Mouse (Mus musculus) hindbrain, embryonic 15.5 days (tissue): Measurements from ENCODE around the gene Mrps12. TPM values are rescaled to one million over a fixed set of nuclear protein-coding genes. Genes with fewer than 3 reads are reported as not detected.
"Not testable (repeated sequence)": the region's sequence is repeated elsewhere in the genome, so short reads cannot be mapped to it uniquely, and the experiment has no call there.

Experiments
- ATAC-seq: fragments of 200-750 bp; cut with Nextera tagmentation; 2 replicates; pipeline ENCODE4 v1.8.0; 2017; ENCODE audit warnings: low read depth, moderate number of reproducible peaks, moderate TSS enrichment; ENCODE audit not compliant: low FRiP score
- H3K27ac ChIP-seq: fragments of 300-500 bp; sonication (generic); replicated peaks from 2 replicates; pipeline ENCODE4 v1.5.1; 2015; ENCODE audit warnings: mild to moderate bottlenecking, inconsistent platforms
- H3K27me3 ChIP-seq: fragments of 300-500 bp; sonication (generic); 2 replicates; pipeline ENCODE4 v1.6.1; 2015; ENCODE audit warnings: control low read depth, inconsistent platforms
- H3K36me3 ChIP-seq: fragments of 300-500 bp; sonication (generic); 2 replicates; pipeline ENCODE4 v1.6.1; 2015; ENCODE audit warnings: control low read depth, inconsistent platforms
- H3K4me1 ChIP-seq: fragments of 300-500 bp; sonication (generic); replicated peaks from 2 replicates; pipeline ENCODE4 v1.6.1; 2015; ENCODE audit warnings: control low read depth, inconsistent platforms
- H3K4me2 ChIP-seq: fragments of 300-500 bp; sonication (generic); 2 replicates; pipeline ENCODE4 v1.6.1; 2015; ENCODE audit warnings: moderate library complexity, mild to moderate bottlenecking, inconsistent platforms
- H3K4me3 ChIP-seq: fragments of 300-500 bp; sonication (generic); 2 replicates; pipeline ENCODE4 v1.5.1; 2015; ENCODE audit warnings: mild to moderate bottlenecking, inconsistent platforms
- H3K9ac ChIP-seq: fragments of 300-500 bp; sonication (generic); 2 replicates; pipeline ENCODE4 v1.6.1; 2015; ENCODE audit warnings: inconsistent platforms
- H3K9me3 ChIP-seq: fragments of 300-500 bp; sonication (generic); 2 replicates; pipeline ENCODE4 v1.6.1; 2016; ENCODE audit warnings: control low read depth, inconsistent platforms
- WGBS: fragments of 180-500 bp; shearing (Covaris S2); methylation state at CpG from one replicate; pipeline ENCODE4 v1.1.7; 2015; 5-methylcytosine and 5-hydroxymethylcytosine counted together
- polyA plus RNA-seq: library from polyadenylated mRNA; unstranded; fragments of >200 nt; fragmentation: Nextera tagmentation; extraction: Ambion mirVana; gene quantifications from 2 replicates; pipeline ENCODE4 v1.2.1, GENCODE M21; 2015

Mrps12 gene
- polyA plus RNA-seq, 1 experiment from 2014 or later: 113 TPM

GRCm38 (mm10) chr7:28720753-28721537 lies 20.7 kb downstream of the Mrps12 start:
- H3K36me3 ChIP-seq: no peaks in the 10 kb centered on the region
- H3K4me1 ChIP-seq: peaks cover 9% of the 10 kb centered on the region
- H3K4me3 ChIP-seq: no peak overlapping the region
- H3K27ac ChIP-seq: no peak overlapping the region
- H3K27me3 ChIP-seq: no peaks in the 10 kb centered on the region
- 66% methylated on average over 3 of the region's 3 CpGs for WGBS
- H3K9me3 ChIP-seq: no peaks in the 10 kb centered on the region
- no peak overlapping the region for H3K4me2 ChIP-seq
- no peak for ATAC-seq
- H3K9ac ChIP-seq: no peak overlapping the region

- no peak overlapping the region for H3K4me2 ChIP-seq
- peaks cover 9% of the 10 kb centered on the region for H3K4me1 ChIP-seq
- WGBS: 93% methylated on average over 2 of the region's 2 CpGs
- no peak overlapping the region for H3K4me3 ChIP-seq
- H3K36me3 ChIP-seq: no peaks in the 10 kb centered on the region
- H3K9ac ChIP-seq: no peak overlapping the region
- no peak overlapping the region for H3K27ac ChIP-seq
- ATAC-seq: no peak
- no peaks in the 10 kb centered on the region for H3K9me3 ChIP-seq
- H3K27me3 ChIP-seq: no peaks in the 10 kb centered on the region
These were observed 22.0 kb downstream of the Mrps12 start for GRCm38 (mm10) chr7:28719650-28720049.

- peaks cover 9% of the 10 kb centered on the region for H3K4me1 ChIP-seq
- H3K36me3 ChIP-seq: no peaks in the 10 kb centered on the region
- ATAC-seq: no peak
- H3K27me3 ChIP-seq: no peaks in the 10 kb centered on the region
- no peaks in the 10 kb centered on the region for H3K9me3 ChIP-seq
- H3K27ac ChIP-seq: no peak overlapping the region
- H3K4me3 ChIP-seq: no peak overlapping the region
- 65% methylated on average over 4 of the region's 4 CpGs for WGBS
- no peak overlapping the region for H3K4me2 ChIP-seq
- H3K9ac ChIP-seq: no peak overlapping the region
These were observed 22.5 kb downstream of the Mrps12 start for GRCm38 (mm10) chr7:28719159-28719558.

GRCm38 (mm10) chr7:28717726-28718125 lies 23.9 kb downstream of the Mrps12 start:
- ATAC-seq: no peak
- no peak overlapping the region for H3K4me3 ChIP-seq
- 88% methylated on average over 10 of the region's 10 CpGs for WGBS

GRCm38 (mm10) chr7:28716590-28717281 lies 24.9 kb downstream of the Mrps12 start, which contains the start of gene Fbxo17:
TSS of gene Fbxo17 (plus strand) at chr7:28716804.
- no peak within 1 kb of the TSS for H3K27ac ChIP-seq
- 3% methylated on average over 36 of the region's 36 CpGs for WGBS
- H3K4me2 ChIP-seq: peak within 1 kb of the TSS; percentile 70
- no peaks in the 10 kb centered on the region for H3K36me3 ChIP-seq
- no peaks in the 10 kb centered on the region for H3K9me3 ChIP-seq
- H3K4me3 ChIP-seq: peak within 1 kb of the TSS; percentile 36
- no peaks in the 10 kb centered on the region for H3K27me3 ChIP-seq
- peaks cover 9% of the 10 kb centered on the region for H3K4me1 ChIP-seq
- peak within 1 kb of the TSS; percentile 47 for H3K9ac ChIP-seq
- ATAC-seq: peak; percentile 76

More at GRCm38 (mm10) chr7:28717726-28718125, 23.9 kb downstream of the Mrps12 start:
- Histone ChIP-seq H3K27ac (no peak overlapping the region), H3K36me3 (no peaks in the 10 kb centered on the region), H3K27me3 (no peaks in the 10 kb centered on the region), H3K9ac (no peak overlapping the region), H3K4me1 (peaks cover 9% of the 10 kb centered on the region), H3K4me2 (no peak overlapping the region), H3K9me3 (no peaks in the 10 kb centered on the region)

GRCm38 (mm10) chr7:28715598-28715997 lies 26.0 kb downstream of the Mrps12 start:
- Histone ChIP-seq H3K4me1 (peaks cover 9% of the 10 kb centered on the region), H3K27me3 (no peaks in the 10 kb centered on the region), H3K9me3 (no peaks in the 10 kb centered on the region), H3K27ac (no peak overlapping the region), H3K4me3 (no peak overlapping the region), H3K4me2 (no peak overlapping the region), H3K9ac (no peak overlapping the region), H3K36me3 (no peaks in the 10 kb centered on the region)
- 97% methylated on average over 2 of the region's 2 CpGs for WGBS
- ATAC-seq: no peak

GRCm38 (mm10) chr7:28714667-28715066 lies 27.0 kb downstream of the Mrps12 start:
- 85% methylated on average over 5 of the region's 5 CpGs for WGBS
- Histone ChIP-seq H3K36me3 (no peaks in the 10 kb centered on the region), H3K4me1 (peaks cover 9% of the 10 kb centered on the region), H3K27me3 (no peaks in the 10 kb centered on the region), H3K9ac (no peak overlapping the region), H3K9me3 (no peaks in the 10 kb centered on the region), H3K27ac (no peak overlapping the region), H3K4me3 (no peak overlapping the region), H3K4me2 (no peak overlapping the region)
- no peak for ATAC-seq

GRCm38 (mm10) chr7:28710962-28711361 lies 30.7 kb downstream of the Mrps12 start:
- Histone ChIP-seq H3K4me1 (no peaks in the 10 kb centered on the region), H3K4me2 (no peak overlapping the region), H3K9ac (no peak overlapping the region), H3K36me3 (no peaks in the 10 kb centered on the region), H3K27ac (no peak overlapping the region), H3K9me3 (no peaks in the 10 kb centered on the region), H3K4me3 (no peak overlapping the region), H3K27me3 (no peaks in the 10 kb centered on the region)
- WGBS: 66% methylated on average over 3 of the region's 3 CpGs
- ATAC-seq: no peak

GRCm38 (mm10) chr7:28709454-28709853 lies 32.2 kb downstream of the Mrps12 start:
- ATAC-seq: no peak
- Histone ChIP-seq H3K36me3 (no peaks in the 10 kb centered on the region), H3K9ac (no peak overlapping the region), H3K4me1 (no peaks in the 10 kb centered on the region), H3K4me2 (no peak overlapping the region), H3K4me3 (no peak overlapping the region), H3K9me3 (no peaks in the 10 kb centered on the region), H3K27ac (no peak overlapping the region), H3K27me3 (no peaks in the 10 kb centered on the region)

- no peaks in the 10 kb centered on the region for H3K4me1 ChIP-seq
- no peaks in the 10 kb centered on the region for H3K9me3 ChIP-seq
- WGBS: 76% methylated on average over 9 of the region's 9 CpGs
- no peak overlapping the region for H3K27ac ChIP-seq
- no peak for ATAC-seq
- no peak overlapping the region for H3K4me3 ChIP-seq
- H3K4me2 ChIP-seq: no peak overlapping the region
- H3K27me3 ChIP-seq: no peaks in the 10 kb centered on the region
- no peaks in the 10 kb centered on the region for H3K36me3 ChIP-seq
- H3K9ac ChIP-seq: no peak overlapping the region
These were observed 38.9 kb downstream of the Mrps12 start for GRCm38 (mm10) chr7:28702601-28703143.

- not testable (repeated sequence) for ATAC-seq, H3K4me2 ChIP-seq, H3K9me3 ChIP-seq, H3K4me3 ChIP-seq, H3K27me3 ChIP-seq, H3K4me1 ChIP-seq, H3K9ac ChIP-seq, H3K36me3 ChIP-seq, H3K27ac ChIP-seq
- WGBS: 95% methylated on average over 12 of the region's 12 CpGs
These were observed 40.3 kb downstream of the Mrps12 start for GRCm38 (mm10) chr7:28701306-28701705.

GRCm38 (mm10) chr7:28700269-28700668 lies 41.4 kb downstream of the Mrps12 start:
- Histone ChIP-seq H3K4me3 (no peak overlapping the region), H3K27ac (no peak overlapping the region), H3K4me2 (no peak overlapping the region), H3K4me1 (no peaks in the 10 kb centered on the region), H3K27me3 (no peaks in the 10 kb centered on the region), H3K9me3 (no peaks in the 10 kb centered on the region), H3K36me3 (no peaks in the 10 kb centered on the region), H3K9ac (no peak overlapping the region)
- no peak for ATAC-seq
- 97% methylated on average over 4 of the region's 4 CpGs for WGBS
